Mouse (Mus musculus): Measurements from ENCODE around the gene Fbxo2. TPM values are rescaled to one million over a fixed set of nuclear protein-coding genes. Genes with fewer than 3 reads are reported as not detected.

Gene Fbxo2
- polyA plus RNA-seq, 1 experiment from 2014 or later, result 2.4 TPM

- no peak for ATAC-seq
- H3K36me3 ChIP-seq, result peaks cover 66% of the 10 kb centered on the region
- H3K9ac ChIP-seq (replicated peaks), result no peak overlapping the region
- H3K27ac ChIP-seq, result no peak overlapping the region
- H3K9me3 ChIP-seq, result no peaks in the 10 kb centered on the region
- H3K4me3 ChIP-seq (replicated peaks), result no peak overlapping the region
- no peaks in the 10 kb centered on the region for H3K27me3 ChIP-seq
- WGBS, result 80% methylated on average over 12 of the region's 12 CpGs
- peaks cover 17% of the 10 kb centered on the region for H3K4me1 ChIP-seq (replicated peaks)
- H3K4me2 ChIP-seq (replicated peaks), result no peak overlapping the region
Measured at GRCm38 (mm10) chr4:148149540-148149939, 10.9 kb upstream of the Fbxo2 start.

GRCm38 (mm10) chr4:148150242-148150641 is 10.2 kb upstream of the Fbxo2 start:
- H3K4me1 ChIP-seq (replicated peaks), result peaks cover 17% of the 10 kb centered on the region
- ATAC-seq, result no peak
- H3K36me3 ChIP-seq, result peaks cover 65% of the 10 kb centered on the region
- no peak overlapping the region for H3K4me3 ChIP-seq (replicated peaks)
- H3K9me3 ChIP-seq, result no peaks in the 10 kb centered on the region
- H3K27me3 ChIP-seq, result no peaks in the 10 kb centered on the region
- no peak overlapping the region for H3K9ac ChIP-seq (replicated peaks)
- no peak overlapping the region for H3K27ac ChIP-seq
- 63% methylated on average over 7 of the region's 7 CpGs for WGBS
- no peak overlapping the region for H3K4me2 ChIP-seq (replicated peaks)

- Histone ChIP-seq H3K27ac (peak overlapping the region; percentile 93; the same call in 1 of the 2 replicates), H3K36me3 (peaks cover 65% of the 10 kb centered on the region), H3K4me3 (replicated peaks) (peak overlapping the region; percentile 60), H3K9me3 (no peaks in the 10 kb centered on the region), H3K4me1 (replicated peaks) (peaks cover 17% of the 10 kb centered on the region), H3K27me3 (no peaks in the 10 kb centered on the region), H3K9ac (replicated peaks) (peak overlapping the region; percentile 82; the same call in 1 of the 2 replicates), H3K4me2 (replicated peaks) (peak overlapping the region; percentile 91)
- ATAC-seq, result no peak
- WGBS, result 63% methylated on average over 3 of the region's 3 CpGs
Measured at GRCm38 (mm10) chr4:148150953-148151266, 9.5 kb upstream of the Fbxo2 start.

GRCm38 (mm10) chr4:148151267-148152168 is 8.9 kb upstream of the Fbxo2 start, which contains the start of gene Fbxo6:
Gene Fbxo6 (minus strand): TSS chr4:148152140.
- Histone ChIP-seq H3K4me2 (replicated peaks) (peak within 1 kb of the TSS; percentile 91), H3K9me3 (no peaks in the 10 kb centered on the region), H3K36me3 (peaks cover 65% of the 10 kb centered on the region), H3K4me1 (replicated peaks) (peaks cover 18% of the 10 kb centered on the region), H3K4me3 (replicated peaks) (peak within 1 kb of the TSS; percentile 60), H3K27ac (peak within 1 kb of the TSS; percentile 93), H3K27me3 (no peaks in the 10 kb centered on the region), H3K9ac (replicated peaks) (peak within 1 kb of the TSS; percentile 82)
- under 1% methylated on average over 48 of the region's 67 CpGs for WGBS
- peak; percentile 91 for ATAC-seq

GRCm38 (mm10) chr4:148152547-148152946 is 7.9 kb upstream of the Fbxo2 start:
- no peak overlapping the region for H3K4me3 ChIP-seq (replicated peaks)
- H3K9me3 ChIP-seq, result no peaks in the 10 kb centered on the region
- H3K4me1 ChIP-seq (replicated peaks), result peaks cover 29% of the 10 kb centered on the region
- H3K36me3 ChIP-seq, result peaks cover 65% of the 10 kb centered on the region
- H3K27me3 ChIP-seq, result no peaks in the 10 kb centered on the region
- H3K9ac ChIP-seq (replicated peaks), result no peak overlapping the region
- peak overlapping the region; percentile 93; the same call in 1 of the 2 replicates for H3K27ac ChIP-seq
- 79% methylated on average over 5 of the region's 5 CpGs for WGBS
- H3K4me2 ChIP-seq (replicated peaks), result no peak overlapping the region
- 0 out of 2 replicates have a peak, but pooled peaks have one; percentile 1 for ATAC-seq

- Histone ChIP-seq H3K27me3 (no peaks in the 10 kb centered on the region), H3K36me3 (peaks cover 58% of the 10 kb centered on the region), H3K4me3 (replicated peaks) (no peak overlapping the region), H3K27ac (no peak overlapping the region), H3K4me1 (replicated peaks) (peaks cover 42% of the 10 kb centered on the region), H3K4me2 (replicated peaks) (no peak overlapping the region), H3K9ac (replicated peaks) (no peak overlapping the region), H3K9me3 (no peaks in the 10 kb centered on the region)
- no peak for ATAC-seq
- WGBS, result 91% methylated on average over 4 of the region's 4 CpGs
Measured at GRCm38 (mm10) chr4:148154006-148154405, 6.4 kb upstream of the Fbxo2 start.

GRCm38 (mm10) chr4:148154982-148155381 is 5.4 kb upstream of the Fbxo2 start:
- Histone ChIP-seq H3K4me2 (replicated peaks) (no peak overlapping the region), H3K9me3 (no peaks in the 10 kb centered on the region), H3K27ac (no peak overlapping the region), H3K4me3 (replicated peaks) (no peak overlapping the region), H3K9ac (replicated peaks) (no peak overlapping the region), H3K4me1 (replicated peaks) (peaks cover 39% of the 10 kb centered on the region), H3K27me3 (no peaks in the 10 kb centered on the region), H3K36me3 (peaks cover 55% of the 10 kb centered on the region)
- ATAC-seq, result no peak
- WGBS, result 61% methylated on average over 3 of the region's 3 CpGs

GRCm38 (mm10) chr4:148158436-148159348 is 1.7 kb upstream of the Fbxo2 start:
- WGBS, result 25% methylated on average over 27 of the region's 27 CpGs
- Histone ChIP-seq H3K27ac (peak overlapping the region; percentile 94), H3K4me3 (replicated peaks) (peak overlapping the region; percentile 78), H3K4me1 (replicated peaks) (peaks cover 38% of the 10 kb centered on the region), H3K36me3 (peaks cover 42% of the 10 kb centered on the region), H3K9ac (replicated peaks) (peak overlapping the region; percentile 92), H3K27me3 (peaks cover 32% of the 10 kb centered on the region), H3K4me2 (replicated peaks) (peak overlapping the region; percentile 88), H3K9me3 (no peaks in the 10 kb centered on the region)
- ATAC-seq, result peak; percentile 5

- Histone ChIP-seq H3K9ac (replicated peaks) (peak overlapping the region; percentile 92), H3K9me3 (no peaks in the 10 kb centered on the region), H3K27me3 (peaks cover 43% of the 10 kb centered on the region), H3K36me3 (peaks cover 31% of the 10 kb centered on the region), H3K4me3 (replicated peaks) (peak overlapping the region; percentile 78), H3K4me1 (replicated peaks) (peaks cover 49% of the 10 kb centered on the region), H3K27ac (peak overlapping the region; percentile 94), H3K4me2 (replicated peaks) (peak overlapping the region; percentile 88)
- ATAC-seq, result peak; percentile 89
- under 1% methylated on average over 49 of the region's 55 CpGs for WGBS
Measured at GRCm38 (mm10) chr4:148159544-148160435, 631 bp upstream of the Fbxo2 start.

GRCm38 (mm10) chr4:148164002-148164439 is 3.6 kb downstream of the Fbxo2 start:
- Histone ChIP-seq H3K36me3 (no peaks in the 10 kb centered on the region), H3K9me3 (no peaks in the 10 kb centered on the region), H3K4me2 (replicated peaks) (peak overlapping the region; percentile 52), H3K27me3 (peaks cover 76% of the 10 kb centered on the region), H3K4me3 (replicated peaks) (peak overlapping the region; percentile 30), H3K9ac (replicated peaks) (peak overlapping the region; percentile 15; the same call in 1 of the 2 replicates), H3K4me1 (replicated peaks) (peaks cover 43% of the 10 kb centered on the region), H3K27ac (no peak overlapping the region)
- under 1% methylated on average over 28 of the region's 29 CpGs for WGBS
- ATAC-seq, result no peak

- Histone ChIP-seq H3K9me3 (no peaks in the 10 kb centered on the region), H3K4me1 (replicated peaks) (peaks cover 44% of the 10 kb centered on the region), H3K27ac (no peak overlapping the region), H3K4me3 (replicated peaks) (peak overlapping the region; percentile 30), H3K4me2 (replicated peaks) (peak overlapping the region; percentile 52), H3K9ac (replicated peaks) (peak overlapping the region; percentile 15; the same call in 1 of the 2 replicates), H3K27me3 (peaks cover 78% of the 10 kb centered on the region), H3K36me3 (no peaks in the 10 kb centered on the region)
- 0 out of 2 replicates have a peak, but pooled peaks have one; percentile 3 for ATAC-seq
- WGBS, result under 1% methylated on average over 16 of the region's 16 CpGs
Measured at GRCm38 (mm10) chr4:148164461-148164860, 4.0 kb downstream of the Fbxo2 start.

Measured in midbrain, embryonic 13.5 days (tissue).